Mouse (Mus musculus): ENCODE data around the gene Plekhg1. TPM values are rescaled to one million over a fixed set of nuclear protein-coding genes. Genes with fewer than 3 reads are reported as not detected.

Gene Plekhg1
- polyA plus RNA-seq, 2 experiments: 14.3 to 20.9 TPM

GRCm38 (mm10) chr10:3978326-3978725 is 238.2 kb downstream of the Plekhg1 start:
- no peaks in the 10 kb centered on the region for H3K9me3 ChIP-seq (ENCODE audit: control insufficient read depth, low read length)
- peaks cover 12% of the 10 kb centered on the region; the same call in 1 of the 2 replicates for H3K4me1 ChIP-seq (ENCODE audit: control insufficient read depth, insufficient read depth, low read length)
- no peak overlapping the region for H3K4me3 ChIP-seq (replicated peaks; ENCODE audit: low read length)
- H3K27ac ChIP-seq (replicated peaks; ENCODE audit: low read depth, low read length): no peak overlapping the region
- ATAC-seq (ENCODE audit: low FRiP score, low read depth) (no peak), DNase-seq (ENCODE audit: low spot score) (no peak)
- H3K36me3 ChIP-seq (ENCODE audit: control insufficient read depth, insufficient read depth, low read length): peaks cover 22% of the 10 kb centered on the region; the same call in 1 of the 2 replicates
- 85% methylated on average over 3 of the region's 3 CpGs for WGBS
- H3K27me3 ChIP-seq (ENCODE audit: control insufficient read depth, insufficient read depth, low read length): no peaks in the 10 kb centered on the region
- no peak overlapping the region for H3K9ac ChIP-seq (ENCODE audit: low read depth, low read length, severe bottlenecking)
- no peak for TF ChIP-seq POLR2A (IDR thresholded peaks at IDR 0.05; ENCODE audit: borderline replicate concordance, extremely low read depth, insufficient read depth, insufficient read length)
- no peak overlapping the region for H3K4me2 ChIP-seq (replicated peaks; ENCODE audit: low read depth, low read length, severe bottlenecking)

- Histone ChIP-seq H3K4me1 (ENCODE audit: control insufficient read depth, insufficient read depth, low read length) (peaks cover 12% of the 10 kb centered on the region; the same call in 1 of the 2 replicates), H3K36me3 (ENCODE audit: control insufficient read depth, insufficient read depth, low read length) (peaks cover 22% of the 10 kb centered on the region; the same call in 1 of the 2 replicates), H3K9ac (ENCODE audit: low read depth, low read length, severe bottlenecking) (no peak overlapping the region), H3K27ac (replicated peaks; ENCODE audit: low read depth, low read length) (no peak overlapping the region), H3K9me3 (ENCODE audit: control insufficient read depth, low read length) (no peaks in the 10 kb centered on the region), H3K4me3 (replicated peaks; ENCODE audit: low read length) (no peak overlapping the region), H3K27me3 (ENCODE audit: control insufficient read depth, insufficient read depth, low read length) (no peaks in the 10 kb centered on the region), H3K4me2 (replicated peaks; ENCODE audit: low read depth, low read length, severe bottlenecking) (no peak overlapping the region)
- DNase-seq (ENCODE audit: low spot score) (no peak), ATAC-seq (ENCODE audit: low FRiP score, low read depth) (no peak)
- 92% methylated on average over 5 of the region's 5 CpGs for WGBS
- TF ChIP-seq POLR2A (IDR thresholded peaks at IDR 0.05; ENCODE audit: borderline replicate concordance, extremely low read depth, insufficient read depth, insufficient read length): no peak
Observed at GRCm38 (mm10) chr10:3978792-3979488, 238.8 kb downstream of the Plekhg1 start.

GRCm38 (mm10) chr10:3980231-3980630 is 240.1 kb downstream of the Plekhg1 start:
- no peak for TF ChIP-seq POLR2A (IDR thresholded peaks at IDR 0.05; ENCODE audit: borderline replicate concordance, extremely low read depth, insufficient read depth, insufficient read length)
- DNase-seq (ENCODE audit: low spot score) (no peak), ATAC-seq (ENCODE audit: low FRiP score, low read depth) (no peak)
- no peaks in the 10 kb centered on the region for H3K9me3 ChIP-seq (ENCODE audit: control insufficient read depth, low read length)
- H3K4me3 ChIP-seq (replicated peaks; ENCODE audit: low read length): no peak overlapping the region
- H3K27me3 ChIP-seq (ENCODE audit: control insufficient read depth, insufficient read depth, low read length): no peaks in the 10 kb centered on the region
- WGBS: 87% methylated on average over 4 of the region's 4 CpGs
- peaks cover 22% of the 10 kb centered on the region; the same call in 1 of the 2 replicates for H3K36me3 ChIP-seq (ENCODE audit: control insufficient read depth, insufficient read depth, low read length)
- no peak overlapping the region for H3K4me2 ChIP-seq (replicated peaks; ENCODE audit: low read depth, low read length, severe bottlenecking)
- no peak overlapping the region for H3K9ac ChIP-seq (ENCODE audit: low read depth, low read length, severe bottlenecking)
- H3K27ac ChIP-seq (replicated peaks; ENCODE audit: low read depth, low read length): no peak overlapping the region
- peaks cover 10% of the 10 kb centered on the region; the same call in 1 of the 2 replicates for H3K4me1 ChIP-seq (ENCODE audit: control insufficient read depth, insufficient read depth, low read length)

GRCm38 (mm10) chr10:3990295-3990883 is 250.2 kb downstream of the Plekhg1 start:
- DNase-seq (ENCODE audit: low spot score): no peak
- Histone ChIP-seq H3K4me3 (replicated peaks; ENCODE audit: low read length) (no peak overlapping the region), H3K4me2 (replicated peaks; ENCODE audit: low read depth, low read length, severe bottlenecking) (no peak overlapping the region), H3K4me1 (ENCODE audit: control insufficient read depth, insufficient read depth, low read length) (no peaks in the 10 kb centered on the region), H3K27ac (replicated peaks; ENCODE audit: low read depth, low read length) (no peak overlapping the region), H3K27me3 (ENCODE audit: control insufficient read depth, insufficient read depth, low read length) (no peaks in the 10 kb centered on the region), H3K9me3 (ENCODE audit: control insufficient read depth, low read length) (no peaks in the 10 kb centered on the region), H3K36me3 (ENCODE audit: control insufficient read depth, insufficient read depth, low read length) (peaks cover 10% of the 10 kb centered on the region), H3K9ac (ENCODE audit: low read depth, low read length, severe bottlenecking) (no peak overlapping the region)
- 94% methylated on average over 6 of the region's 6 CpGs for WGBS
- ATAC-seq (ENCODE audit: low FRiP score, low read depth): no peak
- no peak for TF ChIP-seq POLR2A (IDR thresholded peaks at IDR 0.05; ENCODE audit: borderline replicate concordance, extremely low read depth, insufficient read depth, insufficient read length)

- H3K4me2 ChIP-seq (replicated peaks; ENCODE audit: low read depth, low read length, severe bottlenecking): no peak overlapping the region
- ATAC-seq (ENCODE audit: low FRiP score, low read depth) (no peak), DNase-seq (ENCODE audit: low spot score) (no peak)
- H3K27ac ChIP-seq (replicated peaks; ENCODE audit: low read depth, low read length): no peak overlapping the region
- no peak for TF ChIP-seq POLR2A (IDR thresholded peaks at IDR 0.05; ENCODE audit: borderline replicate concordance, extremely low read depth, insufficient read depth, insufficient read length)
- H3K36me3 ChIP-seq (ENCODE audit: control insufficient read depth, insufficient read depth, low read length): peaks cover 15% of the 10 kb centered on the region
- no peak overlapping the region for H3K4me3 ChIP-seq (replicated peaks; ENCODE audit: low read length)
- no peaks in the 10 kb centered on the region for H3K4me1 ChIP-seq (ENCODE audit: control insufficient read depth, insufficient read depth, low read length)
- WGBS: 82% methylated on average over 8 of the region's 8 CpGs
- H3K27me3 ChIP-seq (ENCODE audit: control insufficient read depth, insufficient read depth, low read length): no peaks in the 10 kb centered on the region
- H3K9me3 ChIP-seq (ENCODE audit: control insufficient read depth, low read length): no peaks in the 10 kb centered on the region
- H3K9ac ChIP-seq (ENCODE audit: low read depth, low read length, severe bottlenecking): no peak overlapping the region
Observed at GRCm38 (mm10) chr10:3993365-3994102, 253.4 kb downstream of the Plekhg1 start.

Data from limb, embryonic 14.5 days (tissue).